Mouse (Mus musculus) embryonic facial prominence, embryonic 11.5 days (tissue): Measurements from ENCODE around the gene Pan2. TPM values are rescaled to one million over a fixed set of nuclear protein-coding genes. Genes with fewer than 3 reads are reported as not detected.
A peak's percentile ranks its signal among the peaks of the same experiment; 100 is the strongest.
"Not testable (repeated sequence)": the region's sequence is repeated elsewhere in the genome, so short reads cannot be mapped to it uniquely, and the experiment has no call there.

Experiments used
- ATAC-seq: fragments of 200-750 bp; cut with Nextera tagmentation; replicated peaks from 2 replicates; pipeline ENCODE4 v1.8.0; 2017; ENCODE audit warnings: low read depth; ENCODE audit not compliant: insufficient number of reproducible peaks, low FRiP score, low TSS enrichment
- DNase-seq: peaks from one replicate; pipeline ENCODE4 v3.0.0-alpha.2; 2015; ENCODE audit warnings: low spot score
- H3K27ac ChIP-seq: fragments of 300-500 bp; sonication (generic); replicated peaks from 2 replicates; pipeline ENCODE4 v1.5.1; 2014; ENCODE audit warnings: mild to moderate bottlenecking, low read depth, low read length, control low read depth
- H3K27me3 ChIP-seq: fragments of 300-500 bp; sonication (generic); 2 replicates; pipeline ENCODE4 v1.6.1; 2014; ENCODE audit warnings: mild to moderate bottlenecking, low read length, moderate library complexity, mixed read lengths; ENCODE audit not compliant: control insufficient read depth, insufficient read depth
- H3K36me3 ChIP-seq: fragments of 300-500 bp; sonication (generic); replicated peaks from 2 replicates; pipeline ENCODE4 v1.6.1; 2014; ENCODE audit warnings: low read depth, mild to moderate bottlenecking, low read length, moderate library complexity, mixed read lengths; ENCODE audit not compliant: control insufficient read depth, insufficient read depth
- H3K4me1 ChIP-seq: fragments of 300-500 bp; sonication (generic); 2 replicates; pipeline ENCODE4 v1.6.1; 2014; ENCODE audit warnings: low read length, mixed read lengths; ENCODE audit not compliant: control insufficient read depth, insufficient read depth
- H3K4me2 ChIP-seq: fragments of 300-500 bp; sonication (generic); 2 replicates; pipeline ENCODE4 v1.6.1; 2014; ENCODE audit warnings: low read depth, mild to moderate bottlenecking, control low read depth, low read length, moderate library complexity
- H3K4me3 ChIP-seq: fragments of 300-500 bp; sonication (generic); 2 replicates; pipeline ENCODE4 v1.5.1; 2014; ENCODE audit warnings: low read depth, low read length, control low read depth
- H3K9ac ChIP-seq: fragments of 300-500 bp; sonication (generic); replicated peaks from 2 replicates; pipeline ENCODE4 v1.6.1; 2014; ENCODE audit warnings: mild to moderate bottlenecking, control low read depth, low read length
- H3K9me3 ChIP-seq: fragments of 300-500 bp; sonication (generic); replicated peaks from 2 replicates; pipeline ENCODE4 v1.6.1; 2016; ENCODE audit warnings: mild to moderate bottlenecking, low read length, inconsistent platforms, mixed read lengths; ENCODE audit not compliant: control insufficient read depth
- WGBS: fragments of 180-500 bp; shearing (Covaris S2); extraction: QIAGEN DNeasy Blood & Tissue Kit; methylation state at CpG from one replicate; pipeline ENCODE4 v1.1.7; 2014; 5-methylcytosine and 5-hydroxymethylcytosine counted together
- polyA plus RNA-seq: library from polyadenylated mRNA; unstranded; fragments of >200 nt; fragmentation: Nextera tagmentation; extraction: Ambion mirVana; gene quantifications from 2 replicates; pipeline ENCODE4 v1.2.1, GENCODE M21; 2014

The Pan2 gene
- polyA plus RNA-seq, 1 experiment from 2014 or later: 33.6 TPM

DNA sequence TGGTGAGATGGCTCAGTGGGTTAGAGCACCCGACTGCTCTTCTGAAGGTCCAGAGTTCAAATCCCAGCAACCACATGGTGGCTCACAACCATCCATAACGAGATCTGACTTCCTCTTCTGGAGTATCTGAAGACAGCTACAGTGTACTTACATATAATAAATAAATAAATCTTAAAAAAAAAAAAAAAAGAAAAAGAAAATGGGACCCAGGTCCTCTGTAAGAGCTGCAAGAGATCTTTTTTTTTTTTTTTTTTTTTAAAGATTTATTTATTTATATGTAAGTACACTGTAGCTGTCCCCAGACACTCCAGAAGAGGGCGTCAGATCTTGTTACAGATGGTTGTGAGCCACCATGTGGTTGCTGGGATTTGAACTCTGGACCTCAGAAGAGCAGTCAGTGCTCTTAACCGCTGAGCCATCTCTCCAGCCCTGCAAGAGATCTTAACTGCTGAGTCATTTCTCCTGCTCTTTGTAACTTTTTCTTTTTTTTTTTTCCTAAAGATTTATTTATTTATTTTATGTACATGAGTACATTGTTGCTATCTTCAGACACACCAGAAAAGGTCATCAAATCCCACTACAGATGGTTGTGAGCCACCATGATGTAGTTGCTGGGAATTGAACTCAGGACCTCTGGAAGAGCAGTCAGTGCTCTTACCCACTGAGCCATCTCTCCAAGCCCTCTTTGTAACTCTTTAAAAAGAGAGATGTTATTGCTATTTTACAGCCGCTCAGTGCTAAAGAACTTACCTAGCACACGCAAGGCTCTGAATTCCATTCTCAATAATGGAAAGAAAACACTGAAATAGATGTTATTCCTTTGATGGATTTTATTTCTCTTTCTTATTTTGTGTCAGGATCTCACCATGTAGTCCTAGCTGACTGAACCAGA lies 29.5 kb downstream of the Pan2 start:
- H3K4me3 ChIP-seq, DNase-seq, H3K9me3 ChIP-seq, H3K27me3 ChIP-seq, H3K27ac ChIP-seq, H3K4me2 ChIP-seq, H3K9ac ChIP-seq, H3K4me1 ChIP-seq, H3K36me3 ChIP-seq, ATAC-seq: not testable (repeated sequence)
- WGBS: 74% methylated on average over 6 of the region's 6 CpGs

DNA sequence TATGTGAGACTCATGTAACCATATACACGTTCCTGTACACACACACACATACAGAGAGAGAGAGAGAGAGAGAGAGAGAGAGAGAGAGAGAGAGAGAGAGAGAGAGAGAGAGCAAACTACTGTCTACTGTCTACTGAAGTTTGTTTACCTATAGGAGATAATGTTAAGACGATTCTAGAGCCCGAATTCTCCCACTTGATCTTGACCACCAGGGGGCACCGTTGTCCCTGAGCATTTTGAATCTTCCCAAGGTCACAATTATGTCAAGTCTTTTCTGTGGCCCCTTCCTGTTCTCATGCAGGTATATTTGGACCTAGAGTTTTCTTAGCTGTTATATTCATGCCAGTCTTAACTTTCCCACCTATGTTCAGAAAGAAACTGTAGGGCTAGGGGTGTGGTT lies 32.4 kb downstream of the Pan2 start:
- Histone ChIP-seq H3K36me3 (no peaks in the 10 kb centered on the region), H3K9ac (no peak overlapping the region), H3K4me2 (no peak overlapping the region), H3K27ac (no peak overlapping the region), H3K4me1 (no peaks in the 10 kb centered on the region), H3K9me3 (no peaks in the 10 kb centered on the region), H3K4me3 (no peak overlapping the region), H3K27me3 (no peaks in the 10 kb centered on the region)
- DNase-seq (peak; percentile 82), ATAC-seq (no peak)
- 4% methylated on average over 4 of the region's 4 CpGs for WGBS

DNA sequence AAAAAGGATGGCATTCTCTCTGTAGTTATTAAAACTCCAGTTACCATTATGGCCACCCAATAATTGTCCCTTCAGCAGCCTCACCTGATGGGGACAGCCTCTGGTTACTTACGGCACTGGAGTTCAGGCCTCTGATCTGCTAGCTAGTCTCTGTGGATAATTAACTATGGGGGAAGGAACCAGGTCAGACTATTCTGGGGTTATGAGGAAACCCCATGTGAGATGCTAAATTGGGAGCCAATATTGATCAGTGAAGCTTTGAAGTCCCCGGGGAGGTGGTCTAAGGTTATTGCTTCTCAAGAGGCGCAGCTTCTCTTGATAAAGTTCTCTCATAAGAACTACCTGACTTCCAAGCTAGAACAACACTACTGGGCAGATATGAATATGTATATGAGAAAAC lies 33.1 kb downstream of the Pan2 start:
- WGBS: 94% methylated on average over 3 of the region's 3 CpGs
- Histone ChIP-seq H3K36me3 (no peaks in the 10 kb centered on the region), H3K4me2 (no peak overlapping the region), H3K27ac (no peak overlapping the region), H3K9me3 (no peaks in the 10 kb centered on the region), H3K27me3 (no peaks in the 10 kb centered on the region), H3K4me3 (no peak overlapping the region), H3K4me1 (no peaks in the 10 kb centered on the region), H3K9ac (no peak overlapping the region)
- ATAC-seq (no peak), DNase-seq (no peak)

DNA sequence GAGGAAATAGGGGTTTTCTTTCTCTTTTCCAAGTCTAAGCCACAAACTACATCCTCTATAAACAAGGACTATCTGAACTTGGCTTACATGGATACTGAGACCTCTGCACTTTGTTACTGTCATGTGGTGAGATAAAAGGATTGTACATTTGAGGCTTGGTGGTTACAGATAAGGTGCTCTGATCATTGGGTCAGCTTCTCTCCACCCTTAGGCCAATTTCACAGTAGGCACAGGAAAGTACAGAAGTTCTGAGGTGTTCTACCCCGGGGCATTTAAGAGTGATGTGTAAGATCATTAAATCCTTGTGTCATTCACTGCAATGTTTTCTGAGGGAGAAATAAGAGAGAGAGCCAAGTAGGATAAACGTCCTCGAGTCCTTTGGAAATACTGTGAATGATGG lies 33.5 kb downstream of the Pan2 start:
- Histone ChIP-seq H3K9me3 (no peaks in the 10 kb centered on the region), H3K4me3 (peak overlapping the region; percentile 86; the same call in 1 of the 2 replicates), H3K27me3 (no peaks in the 10 kb centered on the region), H3K4me1 (no peaks in the 10 kb centered on the region), H3K27ac (no peak overlapping the region), H3K9ac (no peak overlapping the region; the same call in 1 of the 2 replicates), H3K4me2 (peak overlapping the region; percentile 32; the same call in 1 of the 2 replicates), H3K36me3 (no peaks in the 10 kb centered on the region)
- no peak for ATAC-seq
- DNase-seq: no peak
- 80% methylated on average over 3 of the region's 3 CpGs for WGBS

DNA sequence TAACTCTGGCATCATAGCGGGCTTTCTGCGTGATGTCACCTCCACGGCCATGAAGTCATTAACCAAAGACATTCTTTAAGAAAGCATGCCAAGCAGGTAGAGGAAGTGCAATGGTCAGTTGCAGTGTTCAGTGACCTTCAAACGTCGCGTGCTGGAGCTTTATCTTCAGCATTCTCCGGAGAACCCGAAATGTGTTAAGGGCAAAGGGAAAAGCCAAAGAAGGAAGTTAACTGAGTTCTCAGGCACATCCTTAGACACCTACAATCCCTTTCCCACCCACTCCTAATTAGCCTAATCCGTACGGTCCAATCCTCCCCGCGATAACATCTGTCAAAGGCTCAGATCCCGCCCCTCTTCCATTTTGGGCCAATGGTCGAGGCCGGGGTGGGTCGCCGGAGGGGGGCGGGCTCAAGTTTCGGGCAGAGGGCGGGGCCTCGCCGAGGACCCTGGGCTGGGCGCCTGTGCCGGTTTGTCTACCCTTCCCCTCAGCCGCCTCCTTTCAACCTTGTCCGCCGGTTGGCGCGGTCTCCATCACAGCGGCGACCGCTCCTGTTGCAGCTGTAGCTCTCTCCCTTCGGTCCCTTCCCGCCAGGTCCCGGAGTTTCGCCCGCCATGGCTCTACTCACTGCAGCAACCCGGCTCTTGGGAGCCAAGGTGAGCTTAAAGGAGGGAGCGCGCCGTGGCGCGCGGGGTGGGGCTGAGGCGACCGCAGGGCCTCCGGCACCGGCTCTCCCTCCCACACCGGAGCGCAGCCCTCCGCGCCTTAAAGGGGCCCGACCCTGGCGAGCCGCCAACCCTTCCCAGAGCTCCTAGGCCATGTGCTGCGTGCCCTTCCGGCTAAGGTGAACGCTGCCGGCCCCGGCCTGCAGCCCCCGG lies 34.4 kb downstream of the Pan2 start, which contains the start of gene Cs:
Gene Cs, plus strand, starts transcription at position 429 of the 876 bp plus-strand sequence.
- WGBS: under 1% methylated on average over 61 of the region's 61 CpGs
- Histone ChIP-seq H3K9me3 (no peaks in the 10 kb centered on the region), H3K4me1 (no peaks in the 10 kb centered on the region), H3K27ac (peak within 1 kb of the TSS; percentile 89), H3K4me3 (peak within 1 kb of the TSS; percentile 86), H3K27me3 (no peaks in the 10 kb centered on the region), H3K4me2 (peak within 1 kb of the TSS; percentile 66), H3K36me3 (no peaks in the 10 kb centered on the region), H3K9ac (peak within 1 kb of the TSS; percentile 85)
- peak; percentile 97 for ATAC-seq
- DNase-seq: peak; percentile 98

DNA sequence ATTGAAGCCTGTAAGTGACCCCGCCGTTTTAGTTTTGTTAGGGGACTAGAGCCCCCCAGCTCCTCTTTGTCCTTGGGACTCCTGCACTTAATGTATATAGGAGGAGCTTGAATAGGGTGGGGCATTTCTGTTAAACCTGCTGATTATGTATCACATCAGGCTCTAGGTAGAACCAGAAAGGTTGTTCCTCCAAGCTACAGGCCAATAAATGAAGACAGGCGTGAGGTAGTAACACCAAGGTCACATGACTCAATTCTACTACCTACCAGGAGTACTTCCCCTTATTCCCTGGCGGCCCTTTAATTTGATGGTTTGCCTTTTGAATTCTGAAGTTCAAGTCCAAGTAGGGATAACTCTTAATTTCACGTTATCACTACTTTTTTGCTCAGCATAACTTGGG lies 35.3 kb downstream of the Pan2 start:
- WGBS: 20% methylated on average over 5 of the region's 5 CpGs
- Histone ChIP-seq H3K27me3 (no peaks in the 10 kb centered on the region), H3K27ac (0 out of 2 replicates have a peak overlapping the region, but pooled peaks have one; percentile 89), H3K9me3 (no peaks in the 10 kb centered on the region), H3K4me3 (peak overlapping the region; percentile 86), H3K4me1 (no peaks in the 10 kb centered on the region), H3K36me3 (no peaks in the 10 kb centered on the region), H3K4me2 (peak overlapping the region; percentile 66), H3K9ac (peak overlapping the region; percentile 85)
- ATAC-seq: no peak
- DNase-seq: no peak

DNA sequence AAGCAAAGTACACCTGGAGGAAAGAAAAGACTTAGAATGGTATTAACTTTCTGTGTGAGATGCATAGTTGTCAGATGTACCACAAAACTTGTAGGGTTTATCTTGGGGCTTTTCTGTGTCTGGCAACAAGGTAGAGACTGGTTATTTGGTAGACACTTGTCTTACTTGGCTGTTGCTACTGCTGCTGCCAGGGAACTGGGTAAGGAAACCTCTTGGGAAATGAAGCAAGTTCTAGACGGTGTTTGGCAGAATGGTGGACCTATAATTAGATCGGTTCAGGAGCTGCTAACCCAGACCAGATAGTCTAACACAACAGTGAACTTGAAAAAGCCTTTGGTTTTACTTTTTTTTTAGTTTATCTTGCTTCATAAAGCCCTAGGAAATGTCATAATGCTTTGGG lies 35.8 kb downstream of the Pan2 start:
- no peaks in the 10 kb centered on the region for H3K36me3 ChIP-seq
- ATAC-seq: no peak
- peak overlapping the region; percentile 86; the same call in 1 of the 2 replicates for H3K4me3 ChIP-seq
- no peak overlapping the region for H3K9ac ChIP-seq
- 72% methylated on average over 2 of the region's 2 CpGs for WGBS
- H3K4me1 ChIP-seq: no peaks in the 10 kb centered on the region
- peak overlapping the region; percentile 66; the same call in 1 of the 2 replicates for H3K4me2 ChIP-seq
- H3K27me3 ChIP-seq: no peaks in the 10 kb centered on the region
- no peak overlapping the region for H3K27ac ChIP-seq
- no peaks in the 10 kb centered on the region for H3K9me3 ChIP-seq
- no peak for DNase-seq
